Mouse (Mus musculus): Measurements from ENCODE around the gene Plxnd1.

- no peak for TF ChIP-seq POLR2A (IDR thresholded peaks at IDR 0.05; ENCODE audit: low read depth, low read length)
- no peak for TF ChIP-seq CTCF (IDR thresholded peaks at IDR 0.05; ENCODE audit: extremely low read depth, insufficient read depth, insufficient read length, insufficient replicate concordance)
These were observed 88.3 kb downstream of the Plxnd1 start for GRCm38 (mm10) chr6:115906455-115906854.
